Mouse (Mus musculus) C2C12 (cell line): ENCODE measurements around the gene Rnf207.

ENCODE experiments used
- CEBPB ChIP-seq: IDR thresholded peaks from one replicate; pipeline ENCODE4 v1.6.1; 2011; ENCODE audit warnings: low read depth, mild to moderate bottlenecking, control low read depth, moderate library complexity
- CTCF ChIP-seq: IDR thresholded peaks from one replicate; pipeline ENCODE4 v1.5.1; 2011; ENCODE audit not compliant: control insufficient read depth, insufficient read depth, insufficient read length
- FOSL1 ChIP-seq: IDR thresholded peaks from one replicate; pipeline ENCODE4 v1.8.0; 2011; ENCODE audit warnings: mild to moderate bottlenecking, low read length; ENCODE audit not compliant: poor library complexity, insufficient read depth, severe bottlenecking
- MAX ChIP-seq: IDR thresholded peaks from one replicate; pipeline ENCODE4 v1.6.1; 2011; ENCODE audit warnings: mild to moderate bottlenecking, control low read depth
- MYOD1 ChIP-seq: IDR thresholded peaks from one replicate; pipeline ENCODE4 v1.6.1; 2011; ENCODE audit warnings: low read depth; ENCODE audit not compliant: control insufficient read depth, insufficient read length
- USF1 ChIP-seq: IDR thresholded peaks from one replicate; pipeline ENCODE4 v1.6.1; 2011; ENCODE audit warnings: low read depth, mild to moderate bottlenecking, control low read depth, moderate library complexity

- TF ChIP-seq MYOD1 (peak; percentile 60), CTCF (no peak), USF1 (no peak), MAX (peak; percentile 79), CEBPB (peak; percentile 86), FOSL1 (peak; percentile 95)
Observed at GRCm38 (mm10) chr4:152260451-152260850, 58.3 kb downstream of the Rnf207 start.
